Mouse (Mus musculus) bone marrow, adult 2 months (tissue): Measurements from ENCODE around the gene Dag1. TPM values are rescaled to one million over a fixed set of nuclear protein-coding genes. Genes with fewer than 3 reads are reported as not detected.

Source experiments
- H3K27ac ChIP-seq: fragments of 200-500 bp; 2 replicates; pipeline ENCODE4 v1.5.1; 2012; ENCODE audit warnings: low read depth, mild to moderate bottlenecking, control low read depth, inconsistent platforms, low read length; ENCODE audit not compliant: control insufficient read depth, poor library complexity, insufficient read depth
- H3K4me1 ChIP-seq: fragments of 200-500 bp; 2 replicates; pipeline ENCODE4 v1.6.1; 2011; ENCODE audit warnings: low read length; ENCODE audit not compliant: control insufficient read depth, insufficient read depth
- H3K4me3 ChIP-seq: fragments of 200-500 bp; replicated peaks from 2 replicates; pipeline ENCODE3; 2011; ENCODE audit warnings: mild to moderate bottlenecking, low read depth, low read length, control low read depth; ENCODE audit not compliant: control insufficient read depth
- CTCF ChIP-seq: fragments of 200-500 bp; IDR thresholded peaks from 2 replicates; pipeline ENCODE4 v1.5.1; 2011; ENCODE audit warnings: low read length, control low read depth; ENCODE audit not compliant: control insufficient read depth, insufficient read depth
- POLR2A ChIP-seq: fragments of 200-500 bp; IDR thresholded peaks from 2 replicates; pipeline ENCODE4 v1.6.1; 2011; ENCODE audit warnings: low read depth, mild to moderate bottlenecking, control low read depth, low read length, borderline replicate concordance; ENCODE audit not compliant: control insufficient read depth
- WGBS: fragments of 180-500 bp; shearing (Covaris S2); methylation state at CpG from one replicate; pipeline ENCODE4 v1.1.7; 2018; 5-methylcytosine and 5-hydroxymethylcytosine counted together
- polyA plus RNA-seq: library from polyadenylated mRNA; stranded (reverse); fragments of >200 nt; gene quantifications from 2 replicates; pipeline ENCODE4 v1.2.4, GENCODE M21; 2011; ENCODE audit warnings: low replicate concordance; ENCODE audit not compliant: missing spikeins, insufficient read depth, insufficient read length

The Dag1 gene
- polyA plus RNA-seq, 1 experiment = 2.6 TPM

DNA sequence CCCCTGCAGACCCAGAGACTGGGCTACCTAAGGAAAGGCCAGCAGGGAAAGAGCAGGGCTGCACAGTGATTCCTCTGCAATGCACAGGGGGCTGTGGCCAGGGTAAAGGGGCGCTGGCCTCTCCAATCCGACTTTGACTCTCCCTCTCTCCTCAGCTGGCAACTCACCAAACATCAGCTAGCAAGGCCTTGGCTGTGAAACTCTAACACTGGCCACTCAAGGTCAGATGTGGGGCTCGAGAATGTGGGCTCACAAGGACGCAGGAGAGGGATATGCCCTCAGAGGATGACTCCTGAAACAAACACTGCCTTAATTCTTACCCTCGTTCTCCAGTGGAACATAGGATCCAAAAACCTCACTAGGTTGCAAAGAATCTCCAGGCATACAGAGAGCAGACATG is 85.4 kb downstream of the Dag1 start:
- Histone ChIP-seq H3K4me3 (no peak overlapping the region), H3K4me1 (no peaks in the 10 kb centered on the region), H3K27ac (no peak overlapping the region)
- TF ChIP-seq POLR2A (no peak), CTCF (no peak)
- 66% methylated on average over 5 of the region's 5 CpGs for WGBS

DNA sequence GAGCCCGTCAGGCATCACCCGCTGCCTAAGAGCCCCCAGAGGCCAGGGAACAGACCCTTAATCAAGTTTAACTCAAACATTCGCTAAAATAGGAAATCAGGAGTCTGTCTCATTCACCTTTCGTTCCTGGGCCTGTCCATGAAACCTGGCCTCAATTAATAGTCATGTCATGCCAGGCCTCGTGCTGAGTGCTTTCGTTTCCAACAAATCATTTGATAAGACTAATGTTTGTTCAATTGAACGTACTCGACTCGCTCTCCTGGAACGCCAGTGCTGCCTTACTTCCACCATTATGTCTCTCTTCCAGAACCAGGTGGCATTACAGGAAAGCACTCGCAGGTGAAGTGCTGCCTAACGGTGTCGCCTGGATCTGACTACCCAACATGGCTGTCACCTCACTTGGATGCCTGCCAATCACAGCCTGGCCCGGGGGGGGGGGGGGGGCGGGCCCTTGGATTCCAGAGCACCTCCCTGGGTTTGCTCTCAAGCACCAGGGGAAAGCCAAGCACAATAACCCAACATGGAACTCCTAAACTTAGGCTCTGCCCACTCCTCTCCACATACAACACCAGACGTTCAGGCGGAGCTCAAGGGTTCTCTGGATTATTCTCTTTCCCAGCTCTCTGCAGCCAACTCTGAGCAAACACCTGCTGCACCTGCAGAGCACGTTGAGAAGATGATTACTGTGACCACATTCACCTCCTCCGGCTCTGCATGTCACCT is 88.5 kb downstream of the Dag1 start:
- no peaks in the 10 kb centered on the region for H3K4me1 ChIP-seq
- H3K27ac ChIP-seq = no peak overlapping the region
- TF ChIP-seq CTCF = no peak
- no peak for TF ChIP-seq POLR2A
- no peak overlapping the region for H3K4me3 ChIP-seq
- 76% methylated on average over 19 of the region's 19 CpGs for WGBS

DNA sequence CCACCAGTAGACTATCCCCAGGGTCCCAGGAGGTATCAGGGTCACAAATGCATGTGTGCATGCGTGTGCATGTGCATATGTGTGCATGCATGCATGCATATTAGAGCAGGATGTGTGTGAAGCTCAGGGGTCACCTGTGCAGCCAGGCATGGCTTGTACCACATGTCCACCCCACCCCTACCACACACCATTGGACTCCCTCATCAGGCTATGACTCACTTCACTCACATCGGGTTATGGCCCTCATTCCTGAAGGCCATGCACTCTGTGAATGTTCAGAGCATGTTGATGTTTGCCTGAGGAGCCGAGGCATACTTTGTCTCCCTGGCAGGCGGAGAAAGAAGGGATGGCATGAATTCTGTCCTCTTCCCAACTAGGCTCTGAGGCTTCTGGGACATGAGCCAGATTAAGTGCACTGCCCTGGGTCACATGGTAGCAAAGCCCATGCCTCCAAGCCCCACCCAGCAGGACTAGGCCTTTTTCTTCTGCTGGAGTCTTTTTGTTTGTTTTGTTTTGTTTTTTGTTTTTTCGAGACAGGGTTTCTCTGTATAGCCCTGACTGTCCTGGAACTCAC is 90.9 kb downstream of the Dag1 start:
- TF ChIP-seq CTCF = no peak
- no peak for TF ChIP-seq POLR2A
- no peaks in the 10 kb centered on the region for H3K4me1 ChIP-seq
- 82% methylated on average over 5 of the region's 5 CpGs for WGBS
- H3K4me3 ChIP-seq = no peak overlapping the region
- H3K27ac ChIP-seq = no peak overlapping the region

DNA sequence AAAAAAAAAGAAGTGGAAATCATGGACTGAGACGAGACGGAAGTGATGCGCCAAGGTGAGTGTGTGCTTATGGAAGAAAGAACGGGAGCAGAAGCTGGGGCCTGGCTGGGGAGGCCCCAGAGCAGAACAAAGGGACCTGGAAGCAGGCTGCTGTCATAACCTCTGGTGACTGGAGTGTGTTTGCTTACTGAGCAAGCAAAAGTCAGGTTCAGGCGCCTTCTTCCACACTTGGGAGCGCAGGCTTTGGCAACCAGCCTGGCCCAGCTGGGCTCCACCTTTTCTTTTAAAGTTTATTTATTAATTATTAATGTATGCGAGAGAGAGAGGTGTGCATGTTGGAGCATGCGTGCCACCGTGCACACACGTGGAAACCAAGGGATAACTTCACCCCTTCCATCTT is 94.0 kb downstream of the Dag1 start:
- Histone ChIP-seq H3K27ac (no peak overlapping the region), H3K4me3 (no peak overlapping the region), H3K4me1 (no peaks in the 10 kb centered on the region)
- no peak for TF ChIP-seq CTCF
- no peak for TF ChIP-seq POLR2A
- WGBS = 83% methylated on average over 10 of the region's 10 CpGs

DNA sequence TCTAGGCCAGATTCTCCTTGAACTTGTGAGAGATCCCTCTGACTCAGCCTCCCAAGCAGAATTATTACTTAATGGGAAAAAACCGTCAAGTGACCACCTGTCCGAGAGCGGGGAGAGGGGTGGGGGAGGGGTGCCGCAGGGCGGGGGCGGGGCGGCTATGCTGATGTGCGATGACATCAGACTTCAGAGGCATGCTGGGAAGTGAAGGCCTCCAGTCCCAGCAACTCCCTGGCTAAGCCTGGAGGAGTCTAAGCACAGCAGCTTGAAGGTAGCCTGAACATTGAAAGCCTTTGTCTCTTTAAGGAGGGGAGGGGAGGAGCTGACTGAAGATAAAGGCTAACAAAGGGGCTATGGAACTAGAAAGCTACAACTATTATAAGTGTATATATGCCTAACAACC is 98.6 kb downstream of the Dag1 start:
- no peak overlapping the region for H3K27ac ChIP-seq
- WGBS = 82% methylated on average over 8 of the region's 8 CpGs
- H3K4me3 ChIP-seq = no peak overlapping the region
- H3K4me1 ChIP-seq = no peaks in the 10 kb centered on the region; the same call in 1 of the 2 replicates
- TF ChIP-seq POLR2A (no peak), CTCF (no peak)

DNA sequence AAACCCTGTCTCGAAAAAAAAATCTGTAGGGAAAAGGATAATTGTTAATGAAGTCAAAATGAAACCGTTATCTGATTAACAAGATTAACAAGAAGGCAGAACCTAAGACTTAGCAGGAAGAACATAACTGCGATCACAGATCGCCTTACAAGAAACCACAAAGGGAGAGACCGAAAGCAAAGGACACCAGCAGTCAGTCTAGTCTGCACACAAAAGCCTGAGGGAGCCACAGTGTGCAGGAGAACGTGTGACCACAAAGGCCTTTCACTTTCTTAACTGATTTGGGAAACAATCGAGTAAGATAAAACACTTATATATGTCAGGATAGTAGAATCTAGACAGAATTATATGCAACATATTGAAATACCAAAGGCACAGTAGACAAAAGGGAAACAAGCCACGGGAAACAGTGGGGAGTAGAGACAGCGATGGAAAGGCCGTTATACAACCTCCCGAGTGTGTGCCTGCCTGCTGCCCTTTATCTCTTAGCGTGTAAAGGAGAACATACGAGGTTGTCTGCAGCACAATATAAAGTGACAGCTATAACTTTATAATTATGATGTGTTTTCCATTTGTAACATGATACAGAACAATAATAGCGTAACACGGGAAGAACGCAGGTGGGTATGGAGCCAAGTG is 100.0 kb downstream of the Dag1 start:
- WGBS = 22% methylated on average over 16 of the region's 16 CpGs
- H3K27ac ChIP-seq = no peak overlapping the region
- H3K4me1 ChIP-seq = no peaks in the 10 kb centered on the region; the same call in 1 of the 2 replicates
- no peak overlapping the region for H3K4me3 ChIP-seq
- no peak for TF ChIP-seq CTCF
- TF ChIP-seq POLR2A = no peak

DNA sequence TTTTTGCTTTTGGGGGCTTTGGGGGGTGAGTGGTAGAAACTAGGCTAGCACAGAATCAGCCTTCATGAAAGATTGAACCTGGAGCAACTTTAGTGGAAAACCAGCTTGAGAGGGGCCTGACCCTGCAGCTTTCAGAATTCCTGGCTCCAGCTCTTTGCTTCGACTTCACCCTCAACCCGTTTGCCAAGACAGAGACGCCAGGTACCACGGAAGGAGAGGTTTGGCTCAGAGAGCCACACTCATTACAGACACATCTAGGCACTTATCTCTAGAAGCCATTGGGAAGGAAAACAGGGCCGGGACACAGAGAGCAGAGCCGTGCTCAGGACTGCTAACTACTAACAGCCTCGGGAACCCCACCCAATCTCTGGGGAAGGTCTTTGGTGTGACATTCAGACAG is 105.9 kb downstream of the Dag1 start:
- 80% methylated on average over 7 of the region's 7 CpGs for WGBS
- no peak overlapping the region for H3K4me3 ChIP-seq
- no peaks in the 10 kb centered on the region; the same call in 1 of the 2 replicates for H3K4me1 ChIP-seq
- H3K27ac ChIP-seq = no peak overlapping the region
- TF ChIP-seq POLR2A = no peak
- TF ChIP-seq CTCF = no peak

DNA sequence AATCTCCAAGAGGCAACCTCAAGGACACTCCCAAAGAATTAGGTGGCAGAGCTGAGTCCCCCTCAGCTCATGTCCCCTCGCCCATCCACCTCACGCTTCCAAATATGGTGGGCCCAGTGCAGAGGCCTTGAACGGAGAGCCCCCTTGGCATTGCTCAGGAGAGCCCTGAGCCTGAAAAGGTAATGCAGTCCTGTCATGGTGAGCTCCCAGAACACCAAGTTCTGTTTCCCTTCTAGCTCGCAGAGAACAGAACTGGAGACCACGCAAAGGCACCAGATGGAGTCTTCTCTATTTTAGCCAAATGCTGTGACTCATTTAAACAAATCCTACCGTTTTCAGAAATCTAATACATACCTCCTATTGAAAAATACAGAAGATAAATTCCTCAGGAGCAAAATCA is 106.3 kb downstream of the Dag1 start:
- no peaks in the 10 kb centered on the region; the same call in 1 of the 2 replicates for H3K4me1 ChIP-seq
- H3K4me3 ChIP-seq = no peak overlapping the region
- 75% methylated on average over 6 of the region's 6 CpGs for WGBS
- H3K27ac ChIP-seq = no peak overlapping the region
- TF ChIP-seq POLR2A = no peak
- TF ChIP-seq CTCF = no peak
